Mouse (Mus musculus): Measurements from ENCODE around the gene Arhgef3.

DNA sequence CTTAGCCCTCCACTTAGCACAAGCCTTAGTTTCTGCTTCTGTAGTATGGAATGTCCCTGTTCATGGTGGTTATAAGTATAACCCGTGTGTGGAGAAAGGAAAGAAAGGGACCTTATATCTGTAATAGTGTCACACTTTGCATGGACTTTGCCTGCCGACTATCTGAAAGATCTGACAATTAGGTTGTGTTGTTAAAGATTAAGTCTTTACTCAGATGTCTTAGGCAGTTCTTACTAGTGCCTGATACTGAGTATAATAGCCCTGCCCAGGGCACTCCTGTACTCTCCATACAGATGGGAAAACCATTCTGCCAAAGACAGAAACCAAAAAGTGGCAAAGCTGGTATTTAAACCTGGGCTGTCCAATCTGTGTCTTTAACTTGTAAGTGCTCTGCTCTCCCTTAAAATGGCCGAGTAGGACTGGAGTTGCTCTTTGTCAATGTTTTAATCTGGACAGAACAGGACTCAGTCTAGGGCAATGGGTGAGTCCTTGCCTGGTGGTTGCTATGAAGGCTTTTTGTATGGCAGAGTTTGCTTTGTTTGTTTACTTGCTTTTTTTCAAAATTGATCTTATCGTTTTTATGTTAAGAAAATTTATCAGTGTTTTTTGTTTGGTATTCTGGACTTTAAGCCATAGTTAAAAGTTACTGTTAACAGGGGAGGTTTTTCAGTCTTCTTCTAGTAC is 196.0 kb downstream of the Arhgef3 start:
- TF ChIP-seq HCFC1 (IDR thresholded peaks at IDR 0.05; ENCODE audit: borderline replicate concordance, insufficient read depth, low read length) = no peak
- no peak for TF ChIP-seq MAFK (IDR thresholded peaks at IDR 0.05; ENCODE audit: insufficient read depth, low read depth, low read length)
- TF ChIP-seq ZC3H11A (IDR thresholded peaks at IDR 0.05; ENCODE audit: borderline replicate concordance, low read depth, low read length) = no peak

All from ES-E14 (cell line).